Mouse (Mus musculus) CH12.LX (cell line): ENCODE results near the gene AW551984. TPM values are rescaled to one million over a fixed set of nuclear protein-coding genes. Genes with fewer than 3 reads are reported as not detected.

Experiments used
- DNase-seq: peaks from one replicate; pipeline ENCODE4 v3.0.0-alpha.2; 2013; ENCODE audit errors: extremely low read depth
- H3K27ac ChIP-seq: 2 replicates; pipeline ENCODE4 v1.5.1; 2012; ENCODE audit warnings: low read depth, mild to moderate bottlenecking, control low read depth, moderate library complexity; ENCODE audit not compliant: insufficient read depth
- H3K27me3 ChIP-seq: replicated peaks from 2 replicates; pipeline ENCODE3; 2012; ENCODE audit warnings: inconsistent platforms
- H3K36me3 ChIP-seq, 2 experiments: replicated peaks in 1 of 2; 2 replicates each; pipeline versions ENCODE3 to v1.6.1; 2012; ENCODE audit warnings: inconsistent platforms in 1 of 2, low read length in 1 of 2, mild to moderate bottlenecking in 1 of 2, mixed read lengths in 1 of 2, moderate library complexity in 1 of 2; ENCODE audit not compliant: control insufficient read depth in 1 of 2, insufficient read depth in 1 of 2
- H3K4me1 ChIP-seq, 2 experiments: 2 replicates each; pipeline ENCODE4 v1.6.1; 2012; ENCODE audit warnings: inconsistent platforms in 1 of 2, moderate library complexity in 1 of 2; ENCODE audit not compliant: insufficient read depth in 2 of 2, control insufficient read depth in 1 of 2
- H3K4me2 ChIP-seq: 2 replicates; pipeline ENCODE4 v1.6.1; 2012; ENCODE audit warnings: low read depth, mild to moderate bottlenecking, control low read depth; ENCODE audit not compliant: poor library complexity, insufficient read depth, severe bottlenecking
- H3K4me3 ChIP-seq, 3 experiments: fragments of 150-350 bp in 1 of 3; sonication (generic) in 1 of 3; replicated peaks in 1 of 3; 2 replicates each; pipeline versions ENCODE3 to v1.5.1; 2011 to 2012; ENCODE audit warnings: low read depth in 2 of 3, low read length in 2 of 3, mild to moderate bottlenecking in 2 of 3, moderate library complexity in 2 of 3, control low read depth in 1 of 3, improper control_type of control experiment in 1 of 3, inconsistent platforms in 1 of 3, mixed read lengths in 1 of 3; ENCODE audit not compliant: poor library complexity in 1 of 3
- H3K79me2 ChIP-seq: replicated peaks from 2 replicates; pipeline ENCODE4 v1.6.1; 2012; ENCODE audit warnings: mild to moderate bottlenecking, moderate library complexity; ENCODE audit not compliant: control insufficient read depth, poor library complexity, insufficient read depth, severe bottlenecking; ENCODE audit errors: extremely low read depth
- H3K9ac ChIP-seq: 2 replicates; pipeline ENCODE4 v1.6.1; 2012; ENCODE audit warnings: low read depth, mild to moderate bottlenecking, control low read depth, moderate library complexity; ENCODE audit not compliant: insufficient read depth
- H3K9me3 ChIP-seq: replicated peaks from 2 replicates; pipeline ENCODE3; 2012; ENCODE audit warnings: low read length, inconsistent platforms, mixed read lengths
- BHLHE40 ChIP-seq: IDR thresholded peaks from 2 replicates; pipeline ENCODE4 v1.6.1; 2011; ENCODE audit warnings: mild to moderate bottlenecking, low read depth, low read length, improper control_type of control experiment
- CTCF ChIP-seq, 2 experiments: IDR thresholded peaks in 1 of 2; conservative IDR thresholded peaks in 1 of 2; 2 replicates each; pipeline ENCODE4 v1.5.1; 2011 to 2012; ENCODE audit warnings: low read depth in 2 of 2, low read length in 2 of 2, improper control_type of control experiment in 1 of 2, inconsistent platforms in 1 of 2, mild to moderate bottlenecking in 1 of 2, moderate library complexity in 1 of 2
- EP300 ChIP-seq: IDR thresholded peaks from 2 replicates; pipeline ENCODE4 v1.6.1; 2011; ENCODE audit warnings: low read length, improper control_type of control experiment
- ETS1 ChIP-seq: conservative IDR thresholded peaks from 2 replicates; pipeline ENCODE4 v1.6.1; 2012; ENCODE audit warnings: low read depth, mild to moderate bottlenecking, inconsistent platforms, low read length, improper control_type of control experiment, moderate library complexity
- GABPA ChIP-seq: IDR thresholded peaks from 2 replicates; pipeline ENCODE4 v1.6.1; 2012; ENCODE audit warnings: low read depth, low read length, improper control_type of control experiment, inconsistent platforms; ENCODE audit not compliant: insufficient replicate concordance
- HCFC1 ChIP-seq: IDR thresholded peaks from 2 replicates; pipeline ENCODE4 v1.6.1; 2012; ENCODE audit warnings: low read depth, mild to moderate bottlenecking, inconsistent platforms, low read length, improper control_type of control experiment
- IRF4 ChIP-seq: IDR thresholded peaks from 2 replicates; pipeline ENCODE4 v1.6.1; 2014; ENCODE audit warnings: low read depth, mild to moderate bottlenecking, inconsistent platforms, low read length, improper control_type of control experiment
- KAT2A ChIP-seq: IDR thresholded peaks from 2 replicates; pipeline ENCODE4 v1.6.1; 2012; ENCODE audit warnings: low read length, improper control_type of control experiment, inconsistent platforms; ENCODE audit not compliant: insufficient replicate concordance
- MAFK ChIP-seq: IDR thresholded peaks from 2 replicates; pipeline ENCODE4 v1.6.1; 2011; ENCODE audit warnings: low read length, improper control_type of control experiment; ENCODE audit not compliant: insufficient replicate concordance
- MAX ChIP-seq: IDR thresholded peaks from 2 replicates; pipeline ENCODE4 v1.6.1; 2011; ENCODE audit warnings: low read length, improper control_type of control experiment
- MAZ ChIP-seq: IDR thresholded peaks from 2 replicates; pipeline ENCODE4 v1.6.1; 2012; ENCODE audit warnings: low read depth, mild to moderate bottlenecking, inconsistent platforms, low read length, improper control_type of control experiment, moderate library complexity
- NELFE ChIP-seq: IDR thresholded peaks from 2 replicates; pipeline ENCODE4 v1.6.1; 2011; ENCODE audit warnings: low read depth, low read length, improper control_type of control experiment
- NRF1 ChIP-seq: IDR thresholded peaks from 2 replicates; pipeline ENCODE4 v1.6.1; 2014; ENCODE audit warnings: low read depth, mild to moderate bottlenecking, inconsistent platforms, low read length, improper control_type of control experiment, moderate library complexity
- PAX5 ChIP-seq: IDR thresholded peaks from 2 replicates; pipeline ENCODE4 v1.6.1; 2012; ENCODE audit warnings: low read length, inconsistent platforms, mixed read lengths
- POLR2AphosphoS2 ChIP-seq: IDR thresholded peaks from 2 replicates; pipeline ENCODE4 v1.6.1; 2011; ENCODE audit warnings: low read depth, low read length, improper control_type of control experiment
- RAD21 ChIP-seq: IDR thresholded peaks from 2 replicates; pipeline ENCODE4 v1.6.1; 2011; ENCODE audit warnings: low read depth, mild to moderate bottlenecking, low read length, improper control_type of control experiment, moderate library complexity
- RCOR1 ChIP-seq: conservative IDR thresholded peaks from 2 replicates; pipeline ENCODE4 v1.6.1; 2012; ENCODE audit warnings: low read depth, mild to moderate bottlenecking, inconsistent platforms, low read length, improper control_type of control experiment
- SIN3A ChIP-seq: IDR thresholded peaks from 2 replicates; pipeline ENCODE4 v1.6.1; 2012; ENCODE audit warnings: low read length, improper control_type of control experiment, inconsistent platforms
- TBP ChIP-seq: conservative IDR thresholded peaks from 2 replicates; pipeline ENCODE4 v1.6.1; 2011; ENCODE audit warnings: low read depth, low read length, improper control_type of control experiment
- TCF12 ChIP-seq: IDR thresholded peaks from 2 replicates; pipeline ENCODE4 v1.6.1; 2014; ENCODE audit warnings: low read depth, mild to moderate bottlenecking, inconsistent platforms, low read length, improper control_type of control experiment
- UBTF ChIP-seq: IDR thresholded peaks from 2 replicates; pipeline ENCODE4 v1.6.1; 2012; ENCODE audit warnings: low read depth, mild to moderate bottlenecking, inconsistent platforms, low read length, improper control_type of control experiment, moderate library complexity
- USF1 ChIP-seq: IDR thresholded peaks from 2 replicates; pipeline ENCODE4 v1.6.1; 2014; ENCODE audit warnings: low read depth, mild to moderate bottlenecking, inconsistent platforms, low read length, improper control_type of control experiment
- USF2 ChIP-seq: conservative IDR thresholded peaks from 2 replicates; pipeline ENCODE4 v1.6.1; 2011; ENCODE audit warnings: low read depth, low read length, improper control_type of control experiment
- ZC3H11A ChIP-seq: IDR thresholded peaks from 2 replicates; pipeline ENCODE4 v1.6.1; 2012; ENCODE audit warnings: low read depth, mild to moderate bottlenecking, inconsistent platforms, low read length, improper control_type of control experiment
- ZKSCAN1 ChIP-seq: IDR thresholded peaks from 2 replicates; pipeline ENCODE4 v1.6.1; 2012; ENCODE audit warnings: low read depth, inconsistent platforms, low read length, improper control_type of control experiment, borderline replicate concordance
- ZMIZ1 ChIP-seq: IDR thresholded peaks from 2 replicates; pipeline ENCODE4 v1.6.1; 2012; ENCODE audit warnings: low read depth, mild to moderate bottlenecking, inconsistent platforms, low read length, improper control_type of control experiment
- dilution Hi-C: fragments of 300-500 bp; cut with MboI; formaldehyde crosslinking; loops from 2 replicates; pipeline ENCODE4 v1.14.3; 2020; ENCODE audit warnings: low sequenced_read_pairs; ENCODE audit not compliant: extremely low pct_unique_long_range_greater_than_20kb, extremely low pct_ligation_motif_present
- in situ Hi-C: fragments of 300-500 bp; cut with MboI; formaldehyde crosslinking; loops from 3 replicates; pipeline ENCODE4 v1.14.3; 2019; ENCODE audit warnings: low sequenced_read_pairs, low pct_ligation_motif_present, low pct_unique_long_range_greater_than_20kb, mixed read lengths
- polyA plus RNA-seq: library from polyadenylated mRNA; unstranded; fragments of >175 nt; gene quantifications from 2 replicates; pipeline ENCODE4 v1.2.1, GENCODE M21; 2012; ENCODE audit warnings: low read depth; ENCODE audit not compliant: insufficient read length
- total RNA-seq, 2 experiments: library from RNA; depleted of rRNA; stranded (reverse); fragments of 300-350 nt in 1 of 2; fragments of >200 nt in 1 of 2; gene quantifications; 2 replicates each; pipeline ENCODE4 v1.2.3; 2012 to 2014

AW551984 gene
- total and polyA plus RNA-seq, 3 experiments = not detected

DNA sequence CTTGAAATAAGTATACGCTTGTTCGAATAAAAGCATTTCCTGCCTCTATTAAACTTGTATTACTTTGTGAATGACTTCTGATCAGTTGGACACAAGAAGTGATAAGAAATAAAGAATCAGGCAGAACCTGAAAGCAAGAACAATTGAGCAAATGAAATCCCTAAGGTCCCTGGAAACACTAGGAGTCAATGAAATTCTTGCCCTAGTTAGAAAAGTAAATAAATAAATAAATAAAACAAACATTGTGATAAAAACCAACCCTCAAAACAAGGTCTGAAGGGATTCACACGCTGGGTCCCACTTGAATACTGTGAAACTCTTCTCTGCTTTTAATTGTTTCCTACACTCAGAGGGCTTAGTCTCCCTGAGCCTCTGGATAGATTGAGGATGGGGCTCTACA is 6.2 kb upstream of the AW551984 start, which contains the start of gene Olfr148:
Gene Olfr148 (plus strand): TSS at position 301 of the 400 bp plus-strand sequence.
- no peak within 1 kb of the TSS for H3K27ac ChIP-seq
- DNase-seq = no peak
- no peak within 1 kb of the TSS for H3K9ac ChIP-seq
- TF ChIP-seq TCF12 (no peak), TBP (no peak), USF2 (no peak), USF1 (no peak), RAD21 (no peak), HCFC1 (no peak), GABPA (no peak), IRF4 (no peak), MAZ (no peak), NRF1 (no peak), POLR2AphosphoS2 (no peak), RCOR1 (no peak), NELFE (no peak), MAX (no peak), SIN3A (no peak), ZMIZ1 (no peak), ZC3H11A (no peak), PAX5 (no peak)
- TF ChIP-seq, all 38 proteins: peak for 0
- no peak within 1 kb of the TSS for H3K4me3 ChIP-seq
- H3K4me1 ChIP-seq = no peaks in the 10 kb centered on the region
- H3K36me3 ChIP-seq = no peaks in the 10 kb centered on the region
- no peak within 1 kb of the TSS for H3K4me2 ChIP-seq
- H3K79me2 ChIP-seq = no peaks in the 10 kb centered on the region
- dilution Hi-C loops = no loop called here
- in situ Hi-C loops = no loop called here
- H3K9me3 ChIP-seq = no peaks in the 10 kb centered on the region
- H3K27me3 ChIP-seq = no peaks in the 10 kb centered on the region

- Histone ChIP-seq H3K4me2 (no peak overlapping the region), H3K9me3 (no peaks in the 10 kb centered on the region), H3K4me3 (no peak overlapping the region), H3K36me3 (no peaks in the 10 kb centered on the region), H3K4me1 (no peaks in the 10 kb centered on the region), H3K27ac (no peak overlapping the region), H3K79me2 (no peaks in the 10 kb centered on the region), H3K9ac (no peak overlapping the region), H3K27me3 (no peaks in the 10 kb centered on the region)
- TF ChIP-seq PAX5 (no peak), MAZ (no peak), CTCF (conservative IDR thresholded peaks at IDR 0.05 in 1 of 2, IDR thresholded peaks at IDR 0.05 in 1 of 2; ENCODE audit: low read depth in 2 of 2, low read length in 2 of 2) (no peak), ETS1 (no peak), MAFK (no peak), TBP (no peak), ZKSCAN1 (no peak), KAT2A (no peak), TCF12 (no peak), POLR2AphosphoS2 (no peak), USF2 (no peak), UBTF (no peak), HCFC1 (no peak), EP300 (no peak), BHLHE40 (no peak)
- in situ Hi-C loops = no loop called here
- no peak for DNase-seq
- dilution Hi-C loops = no loop called here
Measured at GRCm38 (mm10) chr9:39608497-39608896, 4.3 kb upstream of the AW551984 start.
